Mouse (Mus musculus) brain, embryonic 14.5 days (tissue): ENCODE data around the gene Cyp4f13. TPM values are rescaled to one million over a fixed set of nuclear protein-coding genes. Genes with fewer than 3 reads are reported as not detected.

ENCODE experiments used
- DNase-seq: peaks from one replicate; pipeline ENCODE4 v3.0.0-alpha.2; 2011; ENCODE audit warnings: low read depth
- CTCF ChIP-seq: fragments of 200-500 bp; IDR thresholded peaks from 2 replicates; pipeline ENCODE4 v1.5.1; 2012; ENCODE audit warnings: inconsistent platforms, mild to moderate bottlenecking, moderate library complexity, borderline replicate concordance; ENCODE audit not compliant: insufficient read depth, insufficient read length; ENCODE audit errors: extremely low read depth
- POLR2A ChIP-seq: fragments of 200-500 bp; IDR thresholded peaks from 2 replicates; pipeline ENCODE4 v1.6.1; 2012; ENCODE audit warnings: mild to moderate bottlenecking, inconsistent platforms, borderline replicate concordance; ENCODE audit not compliant: poor library complexity, insufficient read depth, insufficient read length, severe bottlenecking; ENCODE audit errors: extremely low read depth
- polyA plus RNA-seq: library from polyadenylated mRNA; depleted of rRNA; stranded (reverse); fragments of >200 nt; gene quantifications from 2 replicates; pipeline ENCODE4 v1.2.3, GENCODE M21; 2012

Cyp4f13 gene
- polyA plus RNA-seq, 1 experiment = 12.3 TPM

DNA sequence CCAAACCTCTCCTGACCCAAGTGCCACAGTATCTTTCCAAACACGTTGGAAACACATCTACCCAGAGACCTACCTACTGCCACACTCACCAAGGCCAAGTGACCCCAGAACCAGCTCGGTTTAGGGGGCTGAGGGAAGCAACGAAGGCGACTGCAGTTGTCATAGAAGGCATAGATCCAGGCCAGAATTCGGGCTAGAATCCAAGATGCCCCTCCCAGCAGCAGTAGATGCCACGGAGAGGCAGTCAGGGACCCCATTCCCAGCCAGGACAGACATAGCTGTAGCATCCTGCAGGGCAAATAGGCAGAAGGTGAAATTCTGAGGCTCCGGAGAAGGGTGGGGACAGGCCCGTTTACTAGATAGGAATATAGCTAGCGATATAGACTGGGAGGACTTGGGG, 486 bp downstream of the Cyp4f13 start:
- DNase-seq = no peak
- TF ChIP-seq POLR2A (no peak), CTCF (no peak)

DNA sequence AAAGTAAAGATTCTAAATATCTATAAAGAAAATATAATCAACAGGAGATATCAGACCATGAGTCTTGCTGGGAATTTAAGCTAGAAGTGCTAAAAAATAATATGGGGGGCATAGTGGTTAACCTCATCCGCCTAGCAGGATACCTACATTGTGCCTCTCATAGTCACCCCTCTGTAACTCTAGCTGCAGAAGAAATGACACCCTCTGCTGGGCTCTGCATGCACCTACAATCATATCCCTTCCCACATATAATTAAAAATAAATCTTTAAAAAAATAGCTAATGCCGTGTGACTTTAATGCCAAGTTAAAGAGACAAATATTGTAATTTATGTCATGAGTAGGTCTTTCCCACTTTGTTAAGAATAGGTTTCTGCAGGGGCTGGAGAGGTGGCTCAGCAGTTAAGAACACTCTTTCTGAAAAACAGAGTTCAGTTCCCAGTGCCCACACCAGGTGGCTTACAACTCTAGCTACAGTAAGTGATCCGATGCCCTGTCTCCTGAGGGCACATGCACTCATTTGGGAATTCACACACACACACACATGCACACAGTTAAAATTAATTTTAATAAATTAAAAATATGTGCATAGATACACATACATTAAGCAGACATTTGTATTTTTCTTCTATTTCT, 2.7 kb downstream of the Cyp4f13 start:
- DNase-seq = no peak
- TF ChIP-seq CTCF (no peak), POLR2A (no peak)

DNA sequence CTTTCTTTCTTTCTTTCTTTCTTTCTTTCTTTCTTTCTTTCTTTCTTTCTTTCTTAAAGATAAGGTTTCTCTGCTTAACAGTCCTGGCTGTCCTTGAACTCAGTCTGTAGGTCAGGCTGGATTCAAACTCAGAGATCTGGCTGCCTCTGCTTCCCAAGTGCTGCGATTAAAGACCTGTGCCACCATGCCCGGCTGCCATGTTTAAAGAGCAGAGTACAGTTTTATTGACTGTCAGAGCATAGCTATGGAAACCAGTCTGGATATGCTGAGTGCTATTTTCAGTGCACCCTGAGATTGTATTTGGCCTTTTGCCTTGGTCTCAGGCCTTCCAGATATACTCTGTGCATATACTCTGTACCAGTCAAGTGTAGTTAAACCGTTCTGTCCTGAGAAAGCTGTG, 3.5 kb downstream of the Cyp4f13 start:
- DNase-seq = no peak
- TF ChIP-seq CTCF (no peak), POLR2A (no peak)

DNA sequence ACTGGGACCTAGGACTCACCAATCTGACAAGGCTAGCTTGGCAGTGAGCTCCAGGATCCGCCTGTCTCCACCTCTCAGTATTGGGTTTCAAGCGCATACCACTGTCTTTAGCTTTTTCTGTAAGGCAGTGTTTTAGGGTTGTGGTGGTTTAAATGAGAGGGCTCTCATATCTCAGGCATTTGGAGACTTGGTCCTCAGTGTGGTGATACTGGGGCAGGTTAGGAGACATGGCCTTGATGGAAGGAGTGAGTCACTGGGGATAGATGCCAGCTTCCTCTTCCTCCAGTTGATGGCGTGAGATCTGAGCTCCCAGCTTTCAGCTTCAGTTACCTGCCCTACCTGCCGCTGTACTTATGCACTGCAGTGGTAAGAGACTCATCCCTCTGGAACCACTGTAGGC, 7.4 kb downstream of the Cyp4f13 start:
- TF ChIP-seq POLR2A (no peak), CTCF (no peak)
- DNase-seq = no peak

DNA sequence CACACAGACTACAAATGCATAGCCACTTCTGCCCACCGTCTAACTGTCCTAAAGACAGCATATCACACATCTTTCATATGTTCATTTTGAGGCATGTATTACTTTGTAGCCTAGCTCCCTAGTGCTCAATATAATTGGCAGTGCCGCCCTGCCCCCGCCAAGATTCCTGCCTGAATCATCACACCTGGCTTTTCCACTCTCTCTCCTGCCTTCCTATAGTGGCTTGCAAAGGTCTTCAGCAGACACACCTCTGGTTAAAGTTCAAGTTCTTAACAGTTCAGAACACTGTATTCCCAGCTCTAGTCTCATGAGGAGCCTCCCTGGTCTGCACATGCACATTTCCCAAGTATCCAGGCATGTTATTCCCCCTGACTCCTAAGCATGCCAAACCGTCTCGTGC, 19.4 kb downstream of the Cyp4f13 start:
- no peak for TF ChIP-seq CTCF
- no peak for TF ChIP-seq POLR2A

DNA sequence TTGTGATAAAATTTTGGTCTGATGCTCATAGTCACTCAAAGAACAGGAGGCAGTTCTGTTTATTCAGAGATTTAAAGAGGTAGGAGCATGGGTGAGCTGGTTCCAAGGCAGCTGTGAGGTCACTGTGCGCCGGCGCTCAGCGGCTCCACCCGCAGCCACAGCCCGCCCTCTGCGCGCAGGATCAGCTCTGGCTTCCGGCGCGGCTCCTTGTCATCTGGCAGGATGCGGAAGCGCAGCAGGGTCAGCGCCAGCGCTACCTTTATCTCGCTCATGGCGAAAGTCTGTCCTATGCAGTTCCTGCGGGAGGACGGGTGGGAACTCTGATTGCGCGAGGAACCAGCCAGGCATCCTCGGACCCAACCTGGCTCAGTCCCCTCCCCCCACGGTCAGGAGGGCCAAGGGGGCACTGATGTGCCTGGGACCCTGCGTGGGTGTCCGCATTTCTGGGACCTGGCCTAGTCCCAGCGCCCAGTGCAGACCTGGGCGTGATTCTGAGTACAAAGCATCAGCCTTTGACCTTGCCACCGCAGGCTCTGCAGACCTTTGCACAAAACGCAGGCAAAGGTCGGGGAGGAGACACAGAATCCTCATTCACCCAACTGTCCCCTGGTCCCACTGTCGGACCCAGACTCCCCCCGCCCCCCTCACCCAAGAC, 22.4 kb downstream of the Cyp4f13 start:
- no peak for TF ChIP-seq POLR2A
- no peak for TF ChIP-seq CTCF
- DNase-seq = peak; percentile 91

More for the DNA sequence above, 19.4 kb downstream of the Cyp4f13 start:
- no peak for DNase-seq

DNA sequence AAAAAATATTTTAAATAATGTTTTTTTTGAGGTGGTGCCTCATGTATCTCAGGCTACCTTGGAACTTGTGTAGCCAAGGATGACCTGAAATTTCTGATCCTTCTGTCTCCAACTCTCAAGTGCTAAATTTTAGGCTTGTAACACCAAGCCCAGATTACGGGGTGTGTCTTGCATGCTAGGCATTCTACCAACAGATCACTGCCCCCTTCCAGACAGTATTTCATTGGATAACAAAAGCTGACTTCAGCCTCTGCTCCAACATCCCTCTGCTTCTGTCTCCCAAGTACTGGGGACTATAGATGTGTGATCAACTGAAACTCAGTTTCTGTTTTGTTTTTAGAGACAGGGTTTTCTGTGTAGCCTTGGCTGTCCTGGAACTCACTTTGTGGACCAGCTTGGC, 23.5 kb downstream of the Cyp4f13 start:
- DNase-seq = no peak
- TF ChIP-seq CTCF = no peak
- TF ChIP-seq POLR2A = no peak

DNA sequence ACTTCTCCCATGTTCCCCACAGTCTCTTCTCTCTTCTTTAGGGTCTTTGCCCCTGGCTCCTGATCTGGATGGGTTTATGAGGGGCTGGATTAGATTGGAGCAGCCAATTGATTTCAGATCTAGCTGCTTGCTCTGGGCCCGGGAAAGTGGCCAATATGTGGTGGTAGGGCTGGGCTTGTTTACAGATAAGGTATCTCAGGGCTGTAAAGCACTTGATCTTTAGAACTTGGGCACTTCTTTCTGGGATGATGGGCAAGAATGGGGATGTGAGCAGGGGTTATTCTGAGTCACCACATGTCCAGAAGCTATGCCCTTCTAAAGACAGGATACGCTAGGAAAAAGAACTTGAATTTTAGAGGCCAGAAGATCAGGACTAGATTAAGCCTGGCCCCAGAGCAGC, 28.1 kb downstream of the Cyp4f13 start:
- no peak for DNase-seq
- no peak for TF ChIP-seq CTCF
- TF ChIP-seq POLR2A = no peak

DNA sequence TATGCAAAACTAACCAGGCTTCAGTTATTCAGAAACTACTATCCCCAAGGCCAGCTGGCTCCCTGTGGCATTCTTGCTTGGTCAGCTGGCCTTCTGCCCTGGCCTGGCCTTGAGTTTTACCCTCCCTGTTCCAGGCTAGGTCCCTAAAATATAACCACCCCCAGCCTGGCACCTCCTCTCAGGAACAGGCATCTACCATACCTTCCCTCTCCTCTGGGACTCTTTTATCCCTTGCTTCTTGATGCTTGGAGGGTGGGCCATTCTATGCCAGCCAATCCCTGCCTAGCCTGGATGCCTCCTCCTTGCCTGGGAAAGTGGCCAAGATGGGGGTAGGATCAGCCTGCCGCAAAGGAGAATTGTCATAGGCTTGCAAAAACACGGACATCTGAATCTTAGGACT, 30.1 kb downstream of the Cyp4f13 start, which contains the start of gene Cyp4f14:
Gene Cyp4f14 (minus strand): TSS at position 212 of the 400 bp plus-strand sequence.
- TF ChIP-seq CTCF = no peak
- no peak for TF ChIP-seq POLR2A
- DNase-seq = peak; percentile 27

DNA sequence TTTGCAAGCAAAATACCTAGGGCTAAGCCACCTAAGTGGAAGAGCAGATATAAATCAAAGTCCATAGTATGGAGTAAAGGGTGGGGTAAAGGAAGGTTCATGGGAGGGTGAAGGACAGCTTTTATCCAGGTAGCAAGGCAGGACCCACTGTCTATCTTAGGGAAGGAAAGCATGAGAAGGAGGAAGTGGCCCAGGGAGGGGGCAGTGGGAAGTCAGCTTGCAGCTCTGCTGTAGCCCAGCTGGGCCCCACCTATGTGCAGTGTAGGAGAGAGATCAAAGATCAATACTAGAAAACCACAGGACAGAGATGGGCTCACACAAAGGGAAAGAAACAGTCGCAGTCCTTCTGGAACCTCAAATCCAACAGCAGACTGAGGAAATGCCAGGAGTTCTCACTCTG, 31.1 kb downstream of the Cyp4f13 start:
- TF ChIP-seq POLR2A (no peak), CTCF (no peak)
- no peak for DNase-seq

DNA sequence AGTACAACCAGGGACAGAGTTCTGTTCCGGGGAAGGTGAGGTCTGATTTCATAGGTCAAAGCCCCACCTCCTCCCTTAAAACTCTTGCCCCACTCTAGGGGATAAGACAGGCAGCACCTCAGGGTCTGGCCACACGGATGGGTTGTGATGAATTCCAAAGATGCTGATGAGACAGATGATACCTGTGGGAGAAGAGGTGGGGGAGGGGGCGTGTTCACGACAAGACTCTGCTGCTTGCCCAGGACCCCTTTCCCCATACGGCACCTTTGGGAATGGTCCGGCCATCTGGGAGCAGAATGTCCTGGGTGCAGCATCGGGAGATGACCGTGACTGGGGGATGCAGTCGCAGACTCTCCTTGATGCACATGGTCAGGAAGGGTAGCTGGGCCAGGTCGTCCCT, 41.0 kb downstream of the Cyp4f13 start:
- TF ChIP-seq POLR2A (no peak), CTCF (no peak)
- no peak for DNase-seq

DNA sequence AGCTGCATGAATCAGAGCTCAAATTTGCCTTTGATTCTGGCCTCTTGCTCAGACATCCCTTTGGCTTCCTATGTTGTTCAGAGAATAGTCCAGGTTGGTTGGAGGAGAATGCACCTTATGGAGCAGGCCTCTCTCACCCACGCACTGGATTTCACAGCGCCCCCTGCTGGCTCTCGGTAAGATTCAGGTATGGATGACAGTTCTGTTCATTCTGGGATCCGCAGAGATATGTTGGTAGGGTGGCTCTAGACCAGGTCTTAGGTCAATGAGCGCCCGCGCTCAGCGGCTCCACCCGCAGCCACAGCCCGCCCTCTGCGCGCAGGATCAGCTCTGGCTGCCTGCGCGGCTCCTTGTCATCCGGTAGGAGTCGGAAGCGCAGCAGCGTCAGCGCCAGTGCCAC, 42.0 kb downstream of the Cyp4f13 start:
- peak; percentile 55 for DNase-seq
- TF ChIP-seq CTCF (peak; percentile 71), POLR2A (no peak)

DNA sequence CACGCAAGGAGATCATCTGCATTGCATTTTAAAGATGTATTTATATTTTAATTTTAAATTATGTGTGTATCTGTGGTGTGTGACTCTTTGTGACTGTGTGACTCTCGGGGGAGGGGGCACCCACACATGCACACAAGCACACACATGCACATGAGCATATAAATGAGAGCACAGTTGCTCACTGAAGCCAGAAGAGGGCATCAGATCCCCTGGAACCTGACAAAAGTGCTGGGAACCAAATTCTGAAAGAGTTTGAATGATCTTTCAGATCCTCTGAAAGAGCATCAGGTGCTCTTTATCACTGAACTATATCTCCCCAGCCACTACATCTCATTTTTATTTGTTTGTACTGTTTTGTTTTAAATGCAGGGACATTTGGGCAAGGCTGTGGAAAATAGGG, 42.8 kb downstream of the Cyp4f13 start:
- DNase-seq = peak; percentile 15
- peak; percentile 33; the same call in 1 of the 2 replicates for TF ChIP-seq CTCF
- no peak for TF ChIP-seq POLR2A
